Mouse (Mus musculus) kidney, adult 2 months (tissue): ENCODE results near the gene Zfp524.

ENCODE experiments used
- CTCF ChIP-seq: fragments of 200-500 bp; conservative IDR thresholded peaks from 2 replicates; pipeline ENCODE4 v1.5.1; 2011; ENCODE audit warnings: low read depth, mild to moderate bottlenecking, control low read depth, low read length, moderate library complexity, mixed read lengths; ENCODE audit not compliant: insufficient read depth, insufficient read length
- POLR2A ChIP-seq: fragments of 200-500 bp; IDR thresholded peaks from one replicate; pipeline ENCODE4 v1.6.1; 2011; ENCODE audit warnings: low read depth, low read length, control low read depth

- TF ChIP-seq CTCF, result no peak
- TF ChIP-seq POLR2A, result no peak
These were observed 23.3 kb downstream of the Zfp524 start for GRCm38 (mm10) chr7:5037467-5037866.
